Mouse (Mus musculus) stomach, postnatal 0 days (tissue): ENCODE data around the gene Cd247.

Source experiments
- CTCF ChIP-seq: IDR thresholded peaks from 2 replicates; pipeline ENCODE4 v1.5.1; 2016; ENCODE audit warnings: antibody characterized with exemption, low read depth, mild to moderate bottlenecking, moderate library complexity
- EP300 ChIP-seq: optimal IDR thresholded peaks from 2 replicates; pipeline ENCODE3; 2016; ENCODE audit warnings: antibody characterized with exemption

DNA sequence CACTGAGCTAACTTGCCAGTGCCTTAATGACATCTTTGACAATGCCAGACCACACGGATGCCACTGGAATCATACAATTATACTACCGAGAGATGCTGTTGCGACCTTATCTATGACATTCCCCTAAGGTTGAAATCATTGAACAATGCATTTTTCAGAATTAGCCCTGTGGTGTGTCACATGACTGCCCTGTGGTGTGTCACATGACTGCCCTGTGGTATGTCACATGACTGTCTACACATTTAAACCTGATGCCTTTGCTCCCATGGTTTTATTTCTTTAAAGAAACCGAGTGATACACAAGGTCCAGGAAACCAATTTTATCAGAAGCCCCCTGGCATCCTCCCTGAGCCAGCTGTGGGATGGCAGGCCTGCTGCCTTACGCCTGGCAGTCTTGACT lies 41.4 kb downstream of the Cd247 start:
- TF ChIP-seq CTCF: no peak
- no peak for TF ChIP-seq EP300
